Mouse (Mus musculus): ENCODE data around the gene Pmpca.

The Pmpca gene

DNA sequence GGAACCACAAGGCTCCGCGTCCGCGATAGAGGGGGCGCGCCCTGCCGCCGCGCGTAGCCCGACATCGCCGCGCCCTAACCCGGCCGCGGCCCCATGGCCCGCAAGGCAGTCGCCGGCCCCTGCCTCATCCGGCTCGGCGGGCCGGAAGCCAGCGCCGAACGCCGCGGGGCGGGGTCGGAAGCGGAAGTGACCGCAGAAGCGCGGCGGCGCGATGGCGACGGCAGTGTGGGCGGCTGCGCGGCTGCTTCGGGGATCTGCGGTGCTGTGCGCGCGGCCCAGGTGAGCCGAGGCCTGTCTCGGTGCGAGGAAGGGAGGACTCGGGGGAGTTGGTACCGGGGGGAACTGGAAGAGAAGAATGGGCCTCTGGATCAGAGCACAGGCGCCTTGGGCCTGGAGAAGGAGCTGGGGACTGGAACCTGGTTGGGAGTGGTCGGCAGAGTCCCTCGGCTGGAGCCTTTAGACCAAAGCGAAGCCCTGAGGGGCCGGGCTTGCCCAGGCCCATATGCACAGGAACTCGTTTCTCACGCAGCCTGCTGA, at the start of gene Pmpca, which contains the start of gene Entr1:
Gene Pmpca (plus strand): TSS at position 186 of the 537 bp plus-strand sequence.
Gene Entr1 (minus strand): TSS at position 163 of the 537 bp plus-strand sequence.
- peak; percentile 59 for DNase-seq (ENCODE audit: low read depth, low spot score)

DNA sequence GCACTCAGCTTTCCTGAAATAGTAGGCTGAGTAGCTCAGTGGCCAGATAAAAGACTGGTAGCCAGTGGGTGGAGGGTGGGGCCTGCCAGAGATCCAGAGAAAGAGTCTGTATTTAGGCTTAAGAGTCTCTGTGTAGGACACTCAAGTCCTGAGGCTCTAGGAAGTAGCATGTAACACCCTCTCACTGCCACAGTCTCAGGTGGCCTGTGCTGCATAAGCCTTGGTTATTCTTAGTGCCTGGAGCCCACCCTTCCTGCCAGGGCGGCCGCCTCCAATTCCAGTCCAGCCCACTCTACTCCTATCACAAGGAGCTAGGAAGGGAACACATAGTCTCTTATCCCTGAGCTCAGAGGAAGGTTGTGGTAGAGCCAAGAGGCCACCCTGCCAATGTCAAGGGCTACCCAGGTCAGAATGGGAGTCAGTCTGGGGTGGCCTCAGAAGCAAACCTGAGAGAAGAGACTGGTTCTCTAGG, 47.6 kb upstream of the Pmpca start:
- no peak for DNase-seq (ENCODE audit: low read depth, low spot score)

DNA sequence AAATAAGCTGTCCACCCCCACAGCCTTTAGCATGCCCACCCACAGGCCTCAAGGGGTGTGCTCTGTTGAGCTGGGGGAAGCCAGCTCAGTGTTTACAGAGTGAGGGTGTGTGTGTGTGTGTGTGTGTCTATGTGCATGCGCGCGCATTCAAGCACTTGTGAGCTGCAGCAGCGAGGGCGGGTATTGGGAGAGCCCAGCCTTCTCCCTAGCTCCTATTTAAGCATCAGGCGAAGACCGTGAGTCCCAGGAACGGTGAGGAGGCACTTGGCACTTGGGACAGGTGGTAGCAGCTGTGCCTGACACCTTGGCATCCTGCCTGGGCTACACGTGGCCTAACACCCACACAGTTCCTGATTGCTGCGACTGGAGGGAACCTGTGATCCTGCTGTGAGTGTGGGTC, 47.1 kb upstream of the Pmpca start:
- no peak for DNase-seq (ENCODE audit: low read depth, low spot score)

DNA sequence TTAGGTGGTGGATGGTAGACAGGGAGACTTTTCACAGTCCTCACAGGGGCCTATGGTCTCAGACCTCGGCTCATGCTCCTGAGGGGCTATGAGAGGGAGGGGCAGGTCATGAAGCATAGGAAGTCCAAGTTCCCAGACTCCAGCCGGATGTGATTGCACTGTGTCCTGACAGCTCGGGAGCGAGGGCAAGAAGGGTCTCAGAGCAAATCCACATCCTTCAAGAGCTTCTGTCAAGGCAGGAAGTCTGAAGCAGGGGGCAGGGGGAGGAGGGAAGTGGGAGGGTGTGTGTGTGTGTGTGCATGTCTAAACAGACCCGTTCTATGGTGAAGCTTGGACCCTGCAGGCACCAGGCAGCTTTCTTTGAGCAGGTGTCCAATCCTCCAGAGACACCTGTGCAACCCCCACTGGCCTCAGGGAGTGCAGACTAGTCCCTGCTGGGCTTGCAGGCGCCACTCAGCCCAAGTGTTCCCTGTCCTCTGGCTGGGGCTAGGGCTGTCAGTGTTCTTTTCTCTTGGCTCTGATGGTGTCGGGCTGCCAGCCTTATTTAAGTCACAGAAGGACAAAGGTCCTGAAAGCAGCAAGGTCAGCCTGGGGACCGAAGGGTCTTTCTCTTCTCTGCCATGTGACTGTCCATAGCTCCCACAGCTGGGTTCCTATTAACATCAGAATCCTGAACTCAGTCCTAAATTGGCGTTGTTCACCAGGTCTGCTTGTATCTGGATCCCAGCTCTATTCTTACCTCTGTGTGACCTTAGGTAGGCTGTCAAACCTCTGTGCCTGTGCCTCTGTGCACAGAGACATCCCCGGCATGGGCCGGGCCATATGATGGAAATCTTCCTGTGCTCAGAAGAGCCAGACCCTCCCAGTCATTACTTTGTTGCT, 46.3 kb upstream of the Pmpca start:
- peak; percentile 56 for DNase-seq (ENCODE audit: low read depth, low spot score)

DNA sequence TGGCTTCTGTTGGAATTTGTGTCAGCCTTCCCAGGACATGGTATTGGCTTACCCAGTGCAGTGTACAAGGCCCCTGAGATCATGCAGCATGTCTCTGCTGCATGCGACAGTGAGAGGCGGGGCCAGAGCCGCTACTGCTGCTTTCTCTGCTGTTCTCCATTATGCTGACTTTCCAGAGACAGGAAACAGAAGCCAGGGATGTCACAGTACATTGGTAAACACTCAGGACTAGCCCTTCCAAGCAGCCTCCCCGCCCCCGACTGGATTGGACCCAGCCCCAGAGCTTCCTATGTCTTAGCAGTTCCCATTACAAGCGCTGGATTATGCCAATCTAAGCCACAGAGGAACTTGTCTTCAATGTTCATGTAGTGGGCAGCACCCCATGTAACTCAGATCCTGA, 40.9 kb upstream of the Pmpca start:
- no peak for DNase-seq (ENCODE audit: low read depth, low spot score)

DNA sequence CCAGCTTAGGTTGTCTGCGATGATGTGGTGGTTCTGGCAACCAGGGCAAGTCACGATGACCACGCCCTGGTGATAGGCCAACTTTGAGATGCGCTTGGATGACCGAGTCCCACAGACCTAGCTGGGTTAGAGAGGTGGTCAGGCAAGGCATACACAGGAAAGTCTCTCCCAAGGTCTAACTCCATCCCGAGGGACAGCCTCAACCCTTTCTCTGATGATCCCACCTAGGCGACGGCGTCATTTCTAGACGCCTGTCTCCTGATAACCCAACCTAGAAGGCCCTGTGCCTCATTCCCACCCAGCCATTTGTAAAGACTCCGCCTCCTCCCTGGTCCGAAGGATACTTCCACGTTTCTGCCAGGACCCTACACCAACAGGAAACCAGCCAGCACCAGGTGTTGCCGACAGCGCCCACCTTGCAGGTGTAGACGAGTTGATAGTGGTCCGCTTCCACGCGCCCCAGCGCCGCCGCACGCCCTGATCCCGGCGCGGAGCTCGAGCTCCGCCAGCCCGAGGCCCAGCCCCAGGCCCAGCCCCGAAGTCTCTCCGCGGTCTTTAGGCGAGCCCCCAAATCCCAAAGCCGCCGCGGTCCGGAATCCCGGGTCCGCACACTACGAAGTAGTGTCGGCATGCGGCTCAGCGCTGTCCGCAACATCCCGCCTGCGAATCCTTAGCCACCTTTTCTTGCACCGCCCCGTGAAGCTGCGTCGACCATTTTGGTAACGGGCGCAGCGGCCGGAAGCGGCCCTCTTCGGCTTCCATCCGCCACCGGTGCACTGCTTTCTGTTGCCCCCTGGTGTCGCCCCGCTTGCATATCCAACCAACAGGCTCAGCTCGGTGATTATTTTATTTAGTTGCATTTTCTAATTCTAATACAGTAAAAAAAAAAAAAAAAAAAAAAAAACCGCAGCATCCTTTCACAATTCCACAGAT, 37.5 kb upstream of the Pmpca start, which contains the start of gene Dnlz:
Gene Dnlz (minus strand): TSS at position 753 of the 933 bp plus-strand sequence.
- DNase-seq (ENCODE audit: low read depth, low spot score): peak; percentile 90

DNA sequence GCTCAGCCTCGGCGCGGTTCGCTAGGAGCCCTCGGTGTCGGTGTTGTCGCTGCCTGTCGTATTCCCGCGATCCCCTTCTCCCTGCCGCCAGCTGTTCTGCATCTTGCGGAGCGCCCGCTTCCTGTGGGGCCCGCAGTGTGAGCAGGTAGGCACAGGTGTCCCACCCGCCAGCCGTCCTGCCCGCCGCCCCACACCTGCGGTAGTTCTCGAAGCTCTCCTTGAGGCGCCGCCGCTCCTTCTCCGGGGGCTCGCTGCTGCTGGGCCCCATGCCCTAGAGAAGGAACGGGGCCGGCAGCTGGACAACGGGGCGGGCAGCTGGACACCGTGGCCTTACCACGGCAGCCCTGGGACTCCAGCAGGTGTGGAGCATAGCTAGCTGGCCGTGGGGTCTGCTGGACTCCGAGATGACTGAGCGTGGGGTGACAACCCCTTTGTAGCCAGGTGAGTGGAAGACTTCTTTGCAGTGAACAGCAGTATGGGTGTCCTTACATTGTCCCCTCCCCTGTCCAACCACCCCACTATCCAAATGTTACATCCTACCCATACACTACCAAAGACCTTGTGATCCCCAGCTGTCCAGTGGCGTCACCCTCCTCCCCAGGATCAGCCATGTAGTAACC, 36.7 kb upstream of the Pmpca start:
- no peak for DNase-seq (ENCODE audit: low read depth, low spot score)

DNA sequence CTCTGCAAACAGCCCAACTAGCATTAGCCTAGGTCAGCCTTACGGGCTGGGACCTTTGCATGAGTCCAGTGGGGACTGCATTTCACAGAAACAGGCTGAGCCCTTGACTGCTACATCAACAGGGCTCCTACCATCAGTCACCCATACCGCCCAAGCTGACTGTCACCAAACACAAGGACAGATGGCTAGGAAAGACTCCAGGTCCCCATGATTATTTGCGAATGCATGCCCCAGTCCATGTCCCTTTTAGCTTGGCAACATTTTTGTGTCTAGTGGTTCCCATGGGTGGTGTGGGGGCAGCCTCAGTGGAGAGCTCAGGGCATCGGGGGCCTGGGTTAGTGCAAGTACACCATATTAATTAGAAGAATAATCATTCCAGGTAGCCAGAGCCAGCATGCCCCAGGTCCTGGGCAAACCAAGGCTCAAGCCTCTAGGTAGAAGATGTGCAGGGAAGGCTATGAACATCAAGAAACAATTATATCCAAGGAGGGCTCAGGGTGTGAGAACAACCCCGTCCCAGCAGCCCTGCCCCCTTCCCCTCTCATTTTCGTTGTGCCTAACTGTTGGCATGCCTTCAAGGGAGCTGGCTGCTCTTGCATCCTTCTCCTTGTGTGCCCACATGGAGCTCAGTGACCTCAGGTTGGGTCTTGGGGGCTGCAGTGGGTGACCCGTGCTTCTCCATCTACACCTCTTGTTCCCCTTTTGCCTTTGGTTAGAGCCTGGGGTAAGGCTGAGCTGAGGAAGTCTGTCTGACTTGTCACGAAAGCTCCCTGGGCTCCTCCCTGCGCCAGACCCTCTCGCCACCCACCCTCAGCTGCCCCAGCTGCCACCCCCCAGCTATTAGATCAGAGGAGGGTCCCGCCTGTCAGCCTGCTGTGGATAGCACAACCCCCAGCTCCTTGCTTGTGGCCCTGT, 35.8 kb upstream of the Pmpca start:
- no peak for DNase-seq (ENCODE audit: low read depth, low spot score)

DNA sequence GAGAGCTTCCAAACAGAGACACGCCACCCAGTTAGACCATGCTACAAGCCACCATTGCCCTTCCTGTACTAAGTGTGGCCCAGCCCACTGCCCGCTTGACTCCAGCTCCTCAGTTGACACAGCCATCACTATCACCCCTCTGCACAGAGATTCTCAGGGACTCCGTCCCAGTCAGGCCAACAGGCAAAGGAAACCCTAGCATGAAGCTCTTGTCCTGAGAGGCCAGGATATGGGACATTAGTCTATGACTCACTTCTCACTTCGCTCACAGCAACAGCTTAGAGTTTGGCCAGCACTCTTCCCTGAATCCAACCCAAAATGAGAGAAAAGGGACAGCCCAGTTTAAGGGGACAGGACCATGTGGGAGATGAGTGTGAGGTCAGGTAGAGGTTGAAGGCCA, 34.7 kb upstream of the Pmpca start:
- no peak for DNase-seq (ENCODE audit: low read depth, low spot score)

DNA sequence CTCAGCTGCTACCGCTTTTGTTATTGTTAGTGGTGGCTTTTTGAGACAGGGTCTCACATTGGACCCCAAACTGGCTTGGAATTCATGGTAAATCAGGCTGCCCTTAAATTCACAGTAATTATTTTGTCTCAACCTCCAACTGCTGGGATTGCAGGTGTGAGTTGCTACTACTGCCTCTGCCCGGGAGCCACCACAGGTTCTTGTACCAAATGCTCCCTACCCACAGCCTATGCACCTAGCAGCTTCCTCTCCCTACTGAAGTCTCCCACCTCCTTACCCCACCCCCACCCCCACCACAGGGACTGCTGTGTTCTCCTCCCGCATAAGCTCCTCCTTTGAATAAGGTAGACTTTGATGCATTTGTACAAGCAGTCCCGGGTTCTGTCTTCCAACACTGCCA, 32.9 kb upstream of the Pmpca start:
- no peak for DNase-seq (ENCODE audit: low read depth, low spot score)

DNA sequence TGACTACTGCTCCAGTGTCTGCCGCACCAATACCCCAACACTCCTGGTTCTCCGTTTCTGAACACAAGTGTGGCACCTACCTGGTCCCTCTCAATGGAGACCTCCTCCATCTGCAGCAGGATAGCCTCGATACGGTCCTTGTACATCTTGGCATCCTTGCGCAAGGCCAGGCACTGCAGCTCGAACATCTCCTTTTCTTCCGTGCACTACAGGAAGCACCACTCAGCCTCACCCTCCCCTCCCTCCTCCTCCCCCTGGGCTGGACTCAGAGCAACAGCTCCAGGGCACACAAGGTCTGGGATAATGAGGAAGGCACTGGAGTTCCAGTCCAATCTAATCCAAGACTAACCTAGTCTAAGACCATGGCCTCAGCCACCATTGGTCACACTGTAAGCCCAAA, 32.5 kb upstream of the Pmpca start:
- DNase-seq (ENCODE audit: low read depth, low spot score): no peak

DNA sequence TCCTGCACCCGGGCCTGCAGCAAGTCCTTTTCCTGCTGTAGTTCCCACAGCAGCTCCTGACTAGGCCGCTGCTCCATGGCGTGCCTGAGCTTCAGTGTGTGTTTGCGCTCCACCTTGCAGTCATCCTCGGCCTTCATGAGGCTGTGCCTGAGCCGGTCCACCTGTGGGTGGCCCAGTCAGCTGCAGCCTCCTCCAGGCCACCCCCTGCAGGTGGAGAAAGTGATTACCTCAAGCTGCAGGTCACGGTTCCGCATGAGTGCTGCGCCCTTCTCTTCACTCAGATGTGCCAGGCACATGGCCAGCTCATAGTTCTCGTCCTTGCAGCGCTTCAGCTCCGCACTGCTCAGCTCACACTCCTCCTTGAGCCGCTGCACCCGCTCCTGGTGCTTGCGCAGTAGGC, 31.7 kb upstream of the Pmpca start:
- peak; percentile 42 for DNase-seq (ENCODE audit: low read depth, low spot score)

DNA sequence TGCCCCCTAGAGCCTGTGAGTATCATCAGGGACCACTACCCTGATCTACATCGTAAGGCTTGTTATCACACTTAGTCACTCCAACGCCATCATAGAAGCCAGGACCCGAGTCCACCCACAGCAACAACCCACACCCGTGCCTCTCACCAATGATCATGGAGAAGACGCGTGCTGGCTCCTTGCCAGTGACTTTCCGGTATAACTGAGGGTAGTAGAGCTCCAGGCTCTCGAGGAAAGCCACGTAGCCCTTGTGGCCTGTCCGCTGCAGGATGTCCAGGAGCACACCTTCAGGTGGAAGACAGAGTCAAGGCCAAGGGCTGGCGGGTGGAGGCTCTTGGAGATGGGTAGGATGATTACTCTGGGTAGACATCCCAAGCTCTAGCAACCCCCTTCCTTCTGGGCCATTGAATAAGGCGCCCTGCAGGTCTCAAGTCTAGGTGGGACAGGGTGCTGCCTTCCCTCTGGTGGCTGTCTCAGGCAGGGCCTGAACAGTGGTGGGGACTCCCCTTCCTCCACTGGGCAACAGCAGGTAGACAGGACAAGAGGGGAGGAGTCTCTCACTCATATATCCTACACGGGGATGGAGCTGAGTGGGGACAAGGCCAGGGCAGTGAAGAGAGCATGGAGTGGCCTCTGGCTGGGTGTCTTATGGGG, 30.3 kb upstream of the Pmpca start:
- no peak for DNase-seq (ENCODE audit: low read depth, low spot score)

DNA sequence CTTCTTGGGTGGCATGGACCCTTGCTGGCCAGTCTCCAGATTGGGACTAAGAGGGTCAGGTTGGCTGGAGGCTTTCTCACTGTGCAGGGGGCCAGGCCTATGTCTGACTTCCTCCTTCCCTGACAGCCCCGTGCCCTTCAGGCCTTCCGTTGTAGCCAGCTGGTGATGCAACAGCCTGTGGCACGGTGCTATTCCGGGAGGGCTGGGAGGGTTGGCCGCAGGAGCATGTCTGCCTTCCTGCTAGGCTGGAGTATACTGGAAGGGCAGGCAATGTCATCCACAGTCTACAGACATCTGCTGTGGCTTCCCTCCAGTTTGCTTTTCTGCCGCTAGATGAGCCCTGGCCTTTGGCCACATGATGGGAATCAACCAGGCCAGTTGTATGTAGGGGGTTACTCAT, 29.2 kb upstream of the Pmpca start:
- DNase-seq (ENCODE audit: low read depth, low spot score): no peak

DNA sequence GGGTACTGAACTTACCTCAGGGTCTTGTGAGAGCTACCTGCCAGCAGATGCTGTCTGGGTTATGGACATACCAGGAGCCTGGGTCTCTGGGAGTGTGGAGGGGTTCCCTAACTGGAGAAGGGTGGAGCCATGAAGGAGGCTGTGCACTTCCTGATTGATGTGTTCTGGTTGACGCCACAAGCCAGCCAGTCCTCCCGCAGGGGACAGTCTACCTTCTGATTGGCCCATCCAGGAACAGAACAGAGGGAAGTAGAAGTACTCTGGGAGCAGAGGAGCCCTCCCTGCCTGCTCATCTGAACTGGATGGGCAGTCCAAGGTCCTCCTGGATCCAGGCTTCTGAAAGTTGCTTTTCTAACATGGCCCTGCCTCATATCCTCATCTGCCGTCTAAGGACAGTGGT, 28.4 kb upstream of the Pmpca start, which contains the start of gene Card9:
Gene Card9 (minus strand): TSS at position 147 of the 400 bp plus-strand sequence.
- DNase-seq (ENCODE audit: low read depth, low spot score): no peak

DNA sequence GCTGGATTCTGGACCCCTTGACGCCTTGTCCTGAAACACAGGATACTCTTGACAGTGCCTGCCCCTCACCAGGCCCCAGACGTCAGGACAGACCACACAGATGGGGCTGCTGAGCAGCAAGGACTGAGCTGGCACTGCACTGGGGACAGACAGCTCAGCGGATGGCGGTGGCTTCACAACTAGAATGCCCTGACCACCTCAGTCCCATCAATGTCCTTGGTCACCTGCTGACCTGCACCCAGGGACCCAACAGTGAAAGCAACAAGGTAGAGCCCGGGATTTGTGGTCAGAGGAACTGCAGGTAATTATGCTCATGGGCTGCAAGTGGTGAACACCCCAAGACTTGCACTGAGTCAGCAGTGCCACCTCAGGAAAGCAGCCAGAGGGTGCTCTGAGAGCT, 26.1 kb upstream of the Pmpca start:
- no peak for DNase-seq (ENCODE audit: low read depth, low spot score)

DNA sequence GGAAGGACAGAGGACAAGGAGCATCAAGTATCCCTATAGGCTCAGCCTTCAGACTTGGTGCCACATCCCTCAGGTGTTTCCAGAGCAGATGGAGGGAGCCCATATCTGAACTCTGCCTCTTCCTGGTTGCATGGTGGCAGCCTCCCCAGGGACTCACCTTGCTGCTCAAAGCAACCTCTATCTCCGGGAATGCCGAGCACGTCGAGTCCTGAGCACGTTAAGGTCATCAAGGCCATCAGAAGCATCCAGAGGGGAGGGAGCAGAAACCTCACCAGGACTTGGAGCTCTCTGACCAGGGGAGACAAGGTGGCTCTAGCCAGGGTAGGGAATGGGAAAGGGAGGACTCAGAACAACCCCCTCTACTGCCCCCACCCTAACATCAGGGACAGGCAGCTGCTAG, 25.7 kb upstream of the Pmpca start:
- DNase-seq (ENCODE audit: low read depth, low spot score): no peak

DNA sequence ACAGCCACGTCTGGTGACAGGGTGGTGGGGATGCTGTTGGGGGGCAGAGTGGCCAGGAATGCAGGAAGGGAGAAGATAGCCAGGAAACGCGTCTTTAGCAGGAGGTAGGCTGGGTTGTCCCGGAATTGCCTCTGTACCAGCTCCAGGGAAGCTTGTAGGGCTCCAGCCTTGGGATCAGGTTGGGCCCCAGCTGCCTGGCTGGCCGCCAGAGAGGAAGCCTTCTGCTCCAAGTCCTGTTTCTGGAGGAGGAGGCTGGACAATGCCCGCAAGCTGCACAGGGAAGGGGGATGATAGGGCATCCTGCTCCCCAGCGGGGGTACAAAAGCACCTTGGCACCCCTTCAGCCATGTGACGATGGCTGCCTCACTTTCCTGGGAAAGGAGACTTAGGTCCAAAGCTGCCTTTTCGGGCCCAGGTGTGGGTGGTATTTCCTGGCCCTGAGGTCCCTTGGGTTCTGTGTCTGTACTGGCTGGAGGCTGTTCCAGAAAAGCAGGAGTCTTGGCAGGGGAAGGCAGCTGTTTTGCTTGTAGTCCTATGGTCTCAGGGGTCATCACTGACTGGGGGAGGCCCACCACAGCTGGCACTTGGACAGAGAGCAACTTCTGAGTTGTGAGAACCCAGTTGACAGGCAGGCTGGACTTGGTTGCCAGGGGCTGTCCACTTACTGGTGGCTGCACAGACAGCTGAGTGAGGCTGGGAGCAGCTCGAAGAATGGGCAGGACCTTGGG, 24.2 kb upstream of the Pmpca start:
- DNase-seq (ENCODE audit: low read depth, low spot score): no peak

DNA sequence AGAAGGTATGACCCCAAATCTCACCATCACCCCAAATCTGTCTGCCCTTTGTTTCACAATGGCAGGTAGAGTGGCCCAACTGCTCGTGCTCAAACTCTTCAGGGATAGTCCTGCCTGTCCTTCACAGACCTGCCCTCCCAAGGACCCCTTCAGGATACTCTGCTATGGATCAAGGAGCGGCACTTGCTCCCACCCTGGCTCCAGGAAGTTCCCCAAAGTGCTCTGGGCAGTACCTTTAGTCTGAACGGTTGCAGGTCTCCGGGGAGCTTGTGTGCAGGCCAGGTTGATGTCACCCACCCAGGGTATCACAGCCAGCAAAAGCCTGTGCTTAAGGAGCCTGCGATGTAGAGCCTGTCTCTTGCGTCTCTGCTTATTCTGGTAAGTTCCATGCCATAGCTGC, 21.2 kb upstream of the Pmpca start:
- DNase-seq (ENCODE audit: low read depth, low spot score): no peak

Measured in ES-CJ7 (cell line).